Mouse (Mus musculus) cerebellum, adult 2 months (tissue): ENCODE measurements at regions not wholly inside any gene's neighbourhood (a gene's known extent, or its start where the extent isn't known, plus 50 kb on each side); places are given as distances from the start of the nearest gene placed in this dataset.

ENCODE experiments used
- CTCF ChIP-seq: fragments of 200-500 bp; IDR thresholded peaks from 2 replicates; pipeline ENCODE4 v1.5.1; 2011; ENCODE audit warnings: low read depth, mild to moderate bottlenecking, control low read depth, low read length, moderate library complexity, borderline replicate concordance; ENCODE audit not compliant: insufficient read depth
- POLR2A ChIP-seq: fragments of 200-500 bp; IDR thresholded peaks from 2 replicates; pipeline ENCODE4 v1.6.1; 2011; ENCODE audit warnings: low read length, control low read depth, borderline replicate concordance; ENCODE audit not compliant: insufficient read depth

DNA sequence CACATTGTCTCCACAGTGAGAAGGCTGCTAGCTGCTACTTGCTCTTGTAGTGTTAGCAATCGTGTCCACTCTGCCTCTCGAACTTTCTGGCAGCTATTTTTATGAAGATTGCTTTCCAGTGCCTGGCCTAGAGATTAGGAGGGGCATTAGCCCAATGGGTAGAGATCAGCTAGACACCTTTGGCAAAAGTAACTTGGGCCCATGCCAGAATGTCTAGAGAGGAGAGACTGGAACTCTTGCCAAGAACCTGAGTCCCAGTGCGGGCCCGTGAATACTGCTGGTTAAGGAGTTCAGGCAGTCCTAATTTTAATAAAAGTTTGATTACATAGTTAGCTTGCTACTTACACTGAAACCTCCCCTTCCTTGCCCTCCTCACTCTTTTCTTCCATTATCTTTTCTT is 648.8 kb downstream of the Slc4a3 start:
- no peak for TF ChIP-seq POLR2A
- TF ChIP-seq CTCF: no peak
